Mouse (Mus musculus) gastrocnemius, postnatal 10 days (tissue): ENCODE measurements around the gene Prkcg. TPM values are rescaled to one million over a fixed set of nuclear protein-coding genes. Genes with fewer than 3 reads are reported as not detected.
"Not testable (repeated sequence)": the region's sequence is repeated elsewhere in the genome, so short reads cannot be mapped to it uniquely, and the experiment has no call there.

Source experiments
- DNase-seq: peaks from one replicate; pipeline ENCODE4 v3.0.0; 2021; ENCODE audit warnings: mixed read lengths
- long read RNA-seq, 2 experiments: library from polyadenylated mRNA; stranded (forward); transcript quantifications; one replicate each; pipeline ENCODE4 v2.0.0; 2021
- total RNA-seq, 2 experiments: library from RNA; stranded (reverse); gene quantifications; 2 replicates each; pipeline ENCODE4 v1.2.3; 2021

Prkcg gene
- 1 to 10 TPM; 2.2 to 4.5 TPM for total RNA-seq
- long read RNA-seq, experiment 1, partial matches to known transcripts = 0 of 1 reads
- long read RNA-seq, experiment 1, other reads (novel, unspliced or antisense) = 1 of 1 reads
- long read RNA-seq, experiment 2 = 0 reads

GRCm38 (mm10) chr7:3288976-3289970 lies at the start of gene Prkcg, which contains the start of gene Myadm:
Prkcg (plus strand) TSS chr7:3289179.
Myadm (plus strand) TSS chr7:3289080.
- peak; percentile 77 for DNase-seq

DNA sequence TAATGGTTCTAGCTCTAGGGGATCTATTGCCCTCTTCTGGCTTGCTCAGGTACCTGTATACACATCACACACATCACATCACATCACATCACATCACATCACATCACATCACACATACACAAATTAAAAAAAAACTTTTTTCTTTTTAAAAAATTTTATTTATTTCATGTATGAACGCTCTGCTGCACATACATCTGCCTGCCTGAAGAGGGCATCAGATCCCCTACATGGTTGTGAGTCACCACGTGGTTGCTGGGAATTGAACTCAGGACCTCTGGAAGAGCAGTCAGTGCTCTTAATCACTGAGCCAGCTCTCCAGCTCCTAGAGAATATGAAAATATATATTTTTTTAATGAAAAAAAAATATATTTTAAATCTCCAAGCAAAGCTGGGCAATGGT lies 49.8 kb upstream of the Prkcg start:
- no peak for DNase-seq

- DNase-seq = no peak
Measured at GRCm38 (mm10) chr7:3260701-3261100, 28.3 kb upstream of the Prkcg start.

GRCm38 (mm10) chr7:3261446-3261845 lies 27.5 kb upstream of the Prkcg start:
- no peak for DNase-seq

DNA sequence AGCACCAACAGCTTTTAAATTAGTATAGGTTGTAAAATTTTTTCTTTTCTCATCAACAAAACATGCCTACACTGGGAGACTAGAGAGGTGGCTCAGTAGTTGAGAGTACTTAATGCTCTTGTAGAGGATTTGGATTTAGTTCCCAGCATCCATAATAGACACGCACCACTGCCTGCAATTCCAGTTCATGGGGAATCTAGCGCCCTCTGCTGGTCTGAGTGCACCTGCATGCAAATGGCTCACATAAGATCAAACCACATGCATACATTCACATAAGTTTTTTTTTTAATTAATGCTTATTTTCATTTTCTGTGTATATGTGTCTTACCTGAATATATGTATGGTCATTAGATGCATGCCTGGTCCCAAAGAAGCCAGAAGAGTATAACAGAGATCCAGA lies 26.2 kb upstream of the Prkcg start:
- DNase-seq = peak; percentile 33

DNA sequence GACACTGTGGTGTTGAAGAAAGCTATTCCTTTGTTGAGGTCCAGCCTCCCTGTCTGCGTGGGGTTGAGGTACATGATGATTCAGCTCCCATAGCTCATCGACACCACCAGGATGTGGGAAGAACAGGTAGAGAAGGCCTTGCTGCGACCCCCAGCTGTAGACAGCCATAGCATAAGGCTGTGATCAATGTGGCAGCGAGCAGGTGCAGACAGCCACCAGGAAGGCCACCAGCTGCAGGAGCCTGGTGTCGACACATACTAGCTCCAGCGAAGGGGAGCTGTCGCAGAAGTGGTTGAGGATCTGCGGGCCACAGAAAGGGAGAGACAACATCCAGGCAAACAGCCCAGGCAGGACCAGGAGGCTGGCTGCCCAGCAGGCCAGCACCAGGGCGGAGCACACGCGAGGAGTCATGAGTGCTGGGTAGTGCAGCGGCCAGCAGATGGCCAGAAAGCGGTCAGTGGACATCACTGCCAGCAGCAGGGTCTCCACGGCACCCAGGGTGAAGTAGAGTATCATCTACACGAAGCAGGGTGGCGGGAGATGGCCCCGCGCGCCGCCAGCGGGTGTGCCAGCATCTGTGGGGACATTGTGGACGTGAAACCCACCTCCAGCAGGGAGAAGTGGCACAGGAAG lies 24.5 kb upstream of the Prkcg start:
- no peak for DNase-seq

DNA sequence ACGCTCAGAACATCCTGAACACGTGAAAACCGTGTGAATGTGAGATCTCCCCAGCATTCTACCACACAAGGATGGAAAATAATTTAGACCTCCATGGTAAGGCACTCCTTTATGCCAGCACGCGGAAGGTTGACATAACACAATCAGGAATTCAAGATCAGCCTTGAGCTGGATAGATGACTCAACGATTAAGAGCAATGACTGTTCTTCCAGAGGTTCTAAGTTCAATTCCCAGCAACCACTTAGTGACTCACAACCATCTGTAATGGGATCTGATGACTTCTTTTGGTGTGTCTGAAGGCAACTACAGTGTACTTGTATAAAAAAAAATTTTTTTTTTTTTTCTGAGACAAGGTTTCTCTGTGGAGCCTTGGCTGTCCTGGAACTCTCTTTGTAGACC lies 23.7 kb upstream of the Prkcg start:
- no peak for DNase-seq

- no peak for DNase-seq
Measured at GRCm38 (mm10) chr7:3267261-3267660, 21.7 kb upstream of the Prkcg start.

GRCm38 (mm10) chr7:3267888-3268287 lies 21.1 kb upstream of the Prkcg start:
- DNase-seq = no peak

DNA sequence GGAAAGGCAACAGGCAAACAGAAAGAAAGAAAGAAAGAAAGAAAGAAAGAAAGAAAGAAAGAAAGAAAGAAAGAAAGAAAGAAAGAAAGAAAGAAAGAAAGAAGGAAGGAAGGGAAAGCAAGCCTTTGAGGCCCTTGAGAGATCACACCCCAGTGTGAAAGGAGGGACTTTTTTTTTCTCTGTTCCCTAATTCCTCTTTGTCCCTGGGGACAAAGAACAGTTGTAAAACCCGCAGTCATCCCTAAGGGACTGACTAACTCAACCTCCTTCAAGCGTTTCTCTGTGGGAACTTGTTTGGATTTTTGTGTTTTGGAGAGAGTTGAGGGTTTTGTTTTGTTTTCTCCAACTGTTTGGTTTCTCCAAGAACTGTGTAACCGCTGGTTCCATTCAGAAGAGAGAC lies 20.7 kb upstream of the Prkcg start:
- DNase-seq = no peak

DNA sequence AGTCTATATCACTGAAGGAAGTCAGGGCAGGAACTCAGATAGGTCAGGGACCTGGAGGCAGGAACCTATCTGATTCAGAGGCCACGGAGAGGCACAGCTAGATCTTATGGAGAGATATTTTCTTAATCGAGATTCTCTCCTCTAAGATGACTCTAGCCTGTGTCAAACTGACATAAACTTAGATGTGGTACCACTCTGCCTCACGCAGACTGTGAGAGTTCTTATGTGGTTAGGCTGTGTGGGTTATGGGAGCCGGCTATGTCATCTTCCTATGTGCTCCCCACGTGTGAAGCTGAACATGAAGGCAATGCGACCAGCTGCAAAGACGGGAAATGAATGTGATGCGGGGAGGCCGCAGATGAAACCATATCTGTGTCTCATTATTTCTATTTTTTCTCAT lies 16.8 kb upstream of the Prkcg start:
- DNase-seq = no peak

DNA sequence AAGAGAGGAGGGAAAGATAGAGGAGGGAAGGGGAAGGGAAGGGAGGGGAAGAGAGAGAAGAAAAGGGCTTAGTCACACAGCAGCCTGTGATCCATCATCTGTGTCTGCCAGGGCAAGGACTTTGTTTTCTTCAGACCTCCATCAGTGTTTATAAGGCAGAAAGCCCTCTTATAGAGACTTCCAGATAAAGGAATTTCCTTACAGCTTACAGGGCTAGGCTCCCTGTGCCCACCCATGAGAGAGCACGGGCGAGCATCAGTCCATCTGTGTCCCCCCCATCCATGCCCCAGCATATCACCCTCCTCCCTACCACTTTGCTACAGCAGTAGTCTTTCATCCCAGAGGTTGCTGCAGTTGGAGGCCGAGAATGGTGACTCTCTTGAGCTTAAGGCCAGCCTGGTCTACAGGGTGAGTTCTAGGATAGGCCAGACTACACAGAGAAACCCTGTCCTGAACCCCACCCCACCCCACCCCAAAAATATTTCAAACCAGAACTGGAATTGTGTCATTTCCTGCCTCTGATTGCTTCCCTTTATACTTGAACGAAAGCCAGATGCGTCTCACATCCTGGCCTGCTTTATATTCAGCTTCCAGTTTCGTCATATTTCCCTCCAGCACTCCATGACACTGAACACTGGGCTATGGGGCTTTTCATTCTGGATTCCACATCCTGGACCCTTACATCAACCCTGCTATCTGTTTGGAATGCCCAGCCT lies 13.4 kb upstream of the Prkcg start:
- DNase-seq = no peak

- DNase-seq = not testable (repeated sequence)
Measured at GRCm38 (mm10) chr7:3276781-3277180, 12.2 kb upstream of the Prkcg start.

DNA sequence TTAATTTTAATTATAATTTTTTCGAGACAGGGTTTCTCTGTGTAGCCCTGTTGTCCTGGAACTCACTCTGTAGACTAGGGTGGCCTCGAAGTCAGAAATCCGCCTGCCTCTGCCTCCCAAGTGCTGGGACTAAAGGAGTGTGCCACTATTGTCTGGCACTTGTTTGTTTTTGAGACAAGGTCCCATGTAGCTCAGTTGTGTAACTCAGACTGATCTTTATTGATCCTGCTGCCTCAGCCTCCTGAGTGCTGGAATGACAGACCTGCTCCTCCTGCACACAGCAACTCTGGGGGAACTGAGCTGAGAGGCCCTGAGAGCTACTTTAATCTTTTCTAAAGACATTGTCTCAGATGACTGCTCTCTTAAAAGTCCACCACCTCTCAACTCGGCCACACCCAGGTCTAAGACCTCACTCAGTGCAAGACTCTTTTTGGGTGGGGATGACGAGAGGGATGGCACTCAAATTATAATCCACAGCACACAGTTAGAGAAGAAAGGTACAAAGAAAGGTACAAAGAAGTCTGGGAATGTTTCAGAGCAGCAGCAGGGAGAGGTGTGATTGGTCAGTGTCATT lies 8.8 kb upstream of the Prkcg start:
- DNase-seq = no peak

GRCm38 (mm10) chr7:3280654-3281153 lies 8.3 kb upstream of the Prkcg start:
- no peak for DNase-seq

GRCm38 (mm10) chr7:3281741-3282140 lies 7.2 kb upstream of the Prkcg start:
- no peak for DNase-seq

DNA sequence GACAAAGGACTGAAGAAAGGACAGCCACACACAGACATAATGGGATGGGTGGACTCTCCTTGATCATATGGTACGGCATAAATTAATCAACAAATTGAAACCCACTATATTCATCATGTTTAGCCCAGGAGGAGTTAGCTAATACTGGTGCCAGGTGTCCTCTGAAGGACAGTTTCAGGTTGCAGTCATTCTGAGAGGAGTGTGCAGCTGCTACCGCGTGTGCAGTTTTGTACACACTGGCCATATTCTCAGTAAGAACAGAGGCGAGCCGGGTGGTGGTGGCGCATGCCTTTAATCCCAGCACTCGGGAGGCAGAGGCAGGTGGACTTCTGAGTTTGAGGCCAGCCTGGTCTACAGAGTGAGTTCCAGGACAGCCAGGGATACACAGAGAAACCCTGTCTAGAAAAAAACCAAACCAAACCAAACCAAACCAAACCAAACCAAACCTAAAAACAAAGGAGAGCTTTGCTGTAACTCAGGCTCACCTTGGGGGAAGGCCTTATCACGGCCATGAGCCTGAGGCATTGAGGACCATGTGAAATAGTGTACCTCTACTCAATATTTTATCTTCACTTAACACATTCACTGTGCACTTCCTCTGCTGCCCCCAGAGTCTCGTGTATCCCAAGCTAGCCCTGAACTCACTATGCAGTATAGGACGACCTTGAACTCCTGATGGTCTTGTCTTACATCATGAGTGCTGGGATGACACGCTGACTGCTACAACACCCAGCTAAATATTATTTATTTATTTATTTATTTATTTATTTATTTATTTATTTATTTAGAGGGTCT lies 5.7 kb upstream of the Prkcg start:
- no peak for DNase-seq

- no peak for DNase-seq
Measured at GRCm38 (mm10) chr7:3284604-3285003, 4.4 kb upstream of the Prkcg start.

- DNase-seq = no peak
Measured at GRCm38 (mm10) chr7:3286036-3286435, 2.9 kb upstream of the Prkcg start.

GRCm38 (mm10) chr7:3287186-3287585 lies 1.8 kb upstream of the Prkcg start:
- no peak for DNase-seq
